Mouse (Mus musculus): ENCODE results near the gene Rassf2.

Gene Rassf2

GRCm38 (mm10) chr2:132004495-132005136 is 25.4 kb downstream of the Rassf2 start:
- DNase-seq = no peak

- no peak for DNase-seq
These were observed 26.1 kb downstream of the Rassf2 start for GRCm38 (mm10) chr2:132003916-132004315.

- no peak for DNase-seq
These were observed 28.2 kb downstream of the Rassf2 start for GRCm38 (mm10) chr2:132001696-132002334.

- DNase-seq = no peak
These were observed 32.7 kb downstream of the Rassf2 start for GRCm38 (mm10) chr2:131997356-131997755.

GRCm38 (mm10) chr2:131996369-131996768 is 33.7 kb downstream of the Rassf2 start:
- DNase-seq = no peak

GRCm38 (mm10) chr2:131995742-131996141 is 34.3 kb downstream of the Rassf2 start:
- peak; percentile 46 to 48 for DNase-seq

GRCm38 (mm10) chr2:131994971-131995370 is 35.1 kb downstream of the Rassf2 start:
- DNase-seq = no peak

GRCm38 (mm10) chr2:131993563-131994088 is 36.4 kb downstream of the Rassf2 start:
- DNase-seq = no peak

- no peak for DNase-seq
These were observed 36.9 kb downstream of the Rassf2 start for GRCm38 (mm10) chr2:131993151-131993550.

- DNase-seq = no peak
These were observed 37.6 kb downstream of the Rassf2 start for GRCm38 (mm10) chr2:131992487-131992886.

GRCm38 (mm10) chr2:131988550-131988949 is 41.5 kb downstream of the Rassf2 start:
- DNase-seq = no peak

GRCm38 (mm10) chr2:131987950-131988349 is 42.1 kb downstream of the Rassf2 start:
- no peak for DNase-seq

GRCm38 (mm10) chr2:131982546-131983196 is 47.4 kb downstream of the Rassf2 start:
- DNase-seq = peak; percentile 50 to 57

- DNase-seq = no peak
These were observed 49.2 kb downstream of the Rassf2 start for GRCm38 (mm10) chr2:131980866-131981265.

- DNase-seq = no peak
These were observed 53.4 kb downstream of the Rassf2 start for GRCm38 (mm10) chr2:131976663-131977062.

GRCm38 (mm10) chr2:131971098-131971497 is 59.0 kb downstream of the Rassf2 start:
- no peak for DNase-seq

- DNase-seq = no peak
These were observed 59.5 kb downstream of the Rassf2 start for GRCm38 (mm10) chr2:131970597-131970996.

- no peak for DNase-seq
These were observed 68.4 kb downstream of the Rassf2 start for GRCm38 (mm10) chr2:131961671-131962070.

GRCm38 (mm10) chr2:131957731-131958222 is 72.3 kb downstream of the Rassf2 start:
- no peak for DNase-seq

GRCm38 (mm10) chr2:131956336-131957256 is 73.5 kb downstream of the Rassf2 start:
- no peak for DNase-seq

GRCm38 (mm10) chr2:131955264-131955663 is 74.8 kb downstream of the Rassf2 start:
- no peak for DNase-seq

- no peak for DNase-seq
These were observed 75.2 kb downstream of the Rassf2 start for GRCm38 (mm10) chr2:131954835-131955234.

Measured in cerebellum, postnatal 36 days (tissue).